Comparison of ENCODE assay signal across 8 mouse cellular contexts in the genomic region with DNA sequence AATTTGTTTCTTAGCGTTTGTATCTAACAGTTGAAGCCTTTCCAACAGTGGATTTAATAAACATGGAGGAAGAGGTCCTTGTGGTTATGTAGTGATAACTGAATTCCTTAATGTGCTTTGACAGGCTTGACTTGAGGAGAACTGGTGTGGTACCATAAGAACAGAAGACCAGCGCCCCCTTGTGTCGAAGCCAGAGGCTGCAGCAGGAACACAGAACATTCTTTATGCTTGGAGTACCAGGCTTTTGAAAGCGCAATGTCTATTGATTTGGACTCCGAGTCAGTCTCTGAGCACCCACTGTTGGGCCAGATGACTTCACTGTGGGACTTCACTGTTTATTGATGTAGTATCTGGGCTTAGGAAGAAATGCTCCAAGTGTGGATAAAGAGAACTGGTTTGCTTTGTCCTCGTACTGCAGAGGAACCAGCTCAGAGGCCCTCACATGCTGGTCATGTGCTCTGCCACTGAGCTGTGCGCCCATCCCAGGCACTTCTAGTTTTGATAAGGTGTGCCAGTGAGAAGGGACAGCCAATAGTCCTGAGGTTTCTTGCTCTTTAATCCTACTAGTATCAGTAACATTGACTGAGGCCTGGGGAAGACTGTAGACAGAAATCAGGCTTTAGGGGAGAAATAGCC. TPM values are rescaled to one million over a fixed set of nuclear protein-coding genes. Genes with fewer than 3 reads are reported as not detected.
A peak's percentile ranks its signal among the peaks of the same experiment; 100 is the strongest.
DNase-seq lines count a peak whose midpoint lies in the region; ATAC-seq lines count a peak whose summit lies in the region.

No protein-coding gene starts in this region.

- ATAC-seq in inflammation-experienced regulatory T-cells, adult 6 months = peak; percentile 75

- DNase-seq in T-cell, adult 2 months (ENCODE audit: low spot score) = peak; percentile 73
- peak; percentile 65 for DNase-seq in cerebellum, adult 9-11 months
- DNase-seq in gastrocnemius, adult 18-20 months (ENCODE audit: low spot score) = peak; percentile 87
- DNase-seq in left cerebral cortex, postnatal 10 days (ENCODE audit: extremely low spot score in 1 of 2, low spot score in 2 of 2) = peak; percentile 90 to 93
- peak; percentile 86 for DNase-seq in mesoderm, embryonic 11.5 days (ENCODE audit: low read depth, low spot score)
- peak; percentile 91 to 95 for DNase-seq in right cerebral cortex, postnatal 36 days (ENCODE audit: low spot score in 2 of 2)
- DNase-seq in urinary bladder, postnatal 36 days (ENCODE audit: low spot score in 2 of 2) = peak; percentile 74 to 84

- intact Hi-C loops in left cerebral cortex, postnatal 10 days (cut with DNase I) = loop anchor here (2.0 kb wide), 1 partner anchor 88 kb away; no protein-coding TSS in a partner anchor

RNA-seq across cellular contexts. Expression of a gene that starts 7.8 kb away (rescaled TPM):
- 10 to 100 TPM; 14.3 to 14.7 TPM for total RNA-seq in gastrocnemius, adult 18-20 months (2021)
- 100 to 1,000 TPM in 1 of 3 experiments, 10 to 100 TPM in 2; 93.7 to 118 (median 94.9) TPM for polyA plus RNA-seq in inflammation-experienced regulatory T-cells, adult 6 months (2017; shearing (Covaris generic))
- total RNA-seq in left cerebral cortex, postnatal 10 days (2021) = 10 to 100 TPM; 13.1 to 17.9 TPM

RNA-seq across cellular contexts. Expression of a gene that starts 38.4 kb away (rescaled TPM):
- 100 to 1,000 TPM; 575 to 650 TPM for total RNA-seq in gastrocnemius, adult 18-20 months (2021)
- polyA plus RNA-seq in inflammation-experienced regulatory T-cells, adult 6 months (2017; shearing (Covaris generic)) = 100 to 1,000 TPM; 255 to 284 (median 279) TPM
- 100 to 1,000 TPM; 194 to 198 TPM for total RNA-seq in left cerebral cortex, postnatal 10 days (2021)

RNA-seq across cellular contexts. Expression of a gene that starts 39.1 kb away (rescaled TPM):
- total RNA-seq in gastrocnemius, adult 18-20 months (2021) = 10 to 100 TPM; 24.5 to 26.9 TPM
- polyA plus RNA-seq in inflammation-experienced regulatory T-cells, adult 6 months (2017; shearing (Covaris generic)) = 10 to 100 TPM; 15.7 to 24.7 (median 19.4) TPM
- 10 to 100 TPM; 18.9 to 24.0 TPM for total RNA-seq in left cerebral cortex, postnatal 10 days (2021)

Comparison
In these comparisons a context has a peak if more than half of its experiments do, and no peak if none do; other contexts are left out.
1. Peak in every context shown above with its lines: DNase-seq and ATAC-seq.